Mouse (Mus musculus): Measurements from ENCODE around the gene Gm3409. TPM values are rescaled to one million over a fixed set of nuclear protein-coding genes. Genes with fewer than 3 reads are reported as not detected.
"Not testable (repeated sequence)": the region's sequence is repeated elsewhere in the genome, so short reads cannot be mapped to it uniquely, and the experiment has no call there.

Gm3409 gene
- polyA plus RNA-seq, 1 experiment from 2014 or later = not detected

DNA sequence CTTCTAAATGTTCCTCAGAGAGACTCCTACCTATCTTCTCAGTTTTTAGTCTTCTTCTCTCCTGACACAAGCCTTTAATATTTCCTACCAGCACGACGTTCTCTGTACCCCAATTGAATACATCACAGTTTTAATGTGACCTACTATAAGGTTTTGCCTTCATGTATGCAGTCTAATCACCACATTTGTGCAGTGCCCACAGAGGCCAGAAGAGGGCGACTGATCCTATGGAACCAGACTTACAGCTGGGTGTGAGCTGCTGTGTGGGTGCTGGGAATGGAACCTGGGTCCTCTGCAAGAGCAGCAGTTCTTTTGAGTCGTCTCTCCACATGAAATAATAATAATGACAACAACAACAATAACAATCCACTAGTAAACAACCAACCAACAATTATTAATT lies 29.6 kb downstream of the Gm3409 start:
- Histone ChIP-seq H3K9ac (replicated peaks; ENCODE audit: low read length) (no peak overlapping the region), H3K36me3 (replicated peaks; ENCODE audit: control insufficient read depth, insufficient read depth, low read depth, low read length) (no peaks in the 10 kb centered on the region), H3K4me3 (ENCODE audit: low read depth, low read length) (no peak overlapping the region), H3K27me3 (ENCODE audit: control insufficient read depth, insufficient read depth, low read length) (no peaks in the 10 kb centered on the region), H3K4me2 (ENCODE audit: low read depth, low read length) (no peak overlapping the region), H3K27ac (replicated peaks; ENCODE audit: low read depth, low read length) (no peak overlapping the region), H3K4me1 (ENCODE audit: control insufficient read depth, insufficient read depth, low read length) (no peaks in the 10 kb centered on the region), H3K9me3 (replicated peaks; ENCODE audit: control insufficient read depth, low read length) (no peaks in the 10 kb centered on the region)
- peak; percentile 70 for DNase-seq (ENCODE audit: low spot score)
- no peak for ATAC-seq (replicated peaks; ENCODE audit: insufficient number of reproducible peaks, low FRiP score, low TSS enrichment, low read depth)
- WGBS = 61% methylated on average over 4 of the region's 4 CpGs

GRCm38 (mm10) chr5:146570179-146570578 lies 32.7 kb downstream of the Gm3409 start:
- H3K27me3 ChIP-seq (ENCODE audit: control insufficient read depth, insufficient read depth, low read length); H3K4me2 ChIP-seq (ENCODE audit: low read depth, low read length); H3K9ac ChIP-seq (replicated peaks; ENCODE audit: low read length); H3K4me3 ChIP-seq (ENCODE audit: low read depth, low read length); H3K27ac ChIP-seq (replicated peaks; ENCODE audit: low read depth, low read length); ATAC-seq (replicated peaks; ENCODE audit: insufficient number of reproducible peaks, low FRiP score, low TSS enrichment, low read depth); H3K9me3 ChIP-seq (replicated peaks; ENCODE audit: control insufficient read depth, low read length); H3K36me3 ChIP-seq (replicated peaks; ENCODE audit: control insufficient read depth, insufficient read depth, low read depth, low read length); H3K4me1 ChIP-seq (ENCODE audit: control insufficient read depth, insufficient read depth, low read length); DNase-seq (ENCODE audit: low spot score): not testable (repeated sequence)
- WGBS = 87% methylated on average over 6 of the region's 6 CpGs

GRCm38 (mm10) chr5:146571830-146572734 lies 34.6 kb downstream of the Gm3409 start:
- H3K4me1 ChIP-seq (ENCODE audit: control insufficient read depth, insufficient read depth, low read length); H3K9me3 ChIP-seq (replicated peaks; ENCODE audit: control insufficient read depth, low read length); H3K9ac ChIP-seq (replicated peaks; ENCODE audit: low read length); ATAC-seq (replicated peaks; ENCODE audit: insufficient number of reproducible peaks, low FRiP score, low TSS enrichment, low read depth); H3K4me3 ChIP-seq (ENCODE audit: low read depth, low read length); H3K4me2 ChIP-seq (ENCODE audit: low read depth, low read length); DNase-seq (ENCODE audit: low spot score); H3K36me3 ChIP-seq (replicated peaks; ENCODE audit: control insufficient read depth, insufficient read depth, low read depth, low read length); H3K27ac ChIP-seq (replicated peaks; ENCODE audit: low read depth, low read length); H3K27me3 ChIP-seq (ENCODE audit: control insufficient read depth, insufficient read depth, low read length): not testable (repeated sequence)
- WGBS = 70% methylated on average over 6 of the region's 6 CpGs

- H3K4me3 ChIP-seq (ENCODE audit: low read depth, low read length); ATAC-seq (replicated peaks; ENCODE audit: insufficient number of reproducible peaks, low FRiP score, low TSS enrichment, low read depth); DNase-seq (ENCODE audit: low spot score); H3K27ac ChIP-seq (replicated peaks; ENCODE audit: low read depth, low read length); H3K36me3 ChIP-seq (replicated peaks; ENCODE audit: control insufficient read depth, insufficient read depth, low read depth, low read length); H3K9me3 ChIP-seq (replicated peaks; ENCODE audit: control insufficient read depth, low read length); H3K4me2 ChIP-seq (ENCODE audit: low read depth, low read length); H3K9ac ChIP-seq (replicated peaks; ENCODE audit: low read length); H3K27me3 ChIP-seq (ENCODE audit: control insufficient read depth, insufficient read depth, low read length); H3K4me1 ChIP-seq (ENCODE audit: control insufficient read depth, insufficient read depth, low read length): not testable (repeated sequence)
- 93% methylated on average over 4 of the region's 4 CpGs for WGBS
These were observed 35.2 kb downstream of the Gm3409 start for GRCm38 (mm10) chr5:146572735-146573042.

DNA sequence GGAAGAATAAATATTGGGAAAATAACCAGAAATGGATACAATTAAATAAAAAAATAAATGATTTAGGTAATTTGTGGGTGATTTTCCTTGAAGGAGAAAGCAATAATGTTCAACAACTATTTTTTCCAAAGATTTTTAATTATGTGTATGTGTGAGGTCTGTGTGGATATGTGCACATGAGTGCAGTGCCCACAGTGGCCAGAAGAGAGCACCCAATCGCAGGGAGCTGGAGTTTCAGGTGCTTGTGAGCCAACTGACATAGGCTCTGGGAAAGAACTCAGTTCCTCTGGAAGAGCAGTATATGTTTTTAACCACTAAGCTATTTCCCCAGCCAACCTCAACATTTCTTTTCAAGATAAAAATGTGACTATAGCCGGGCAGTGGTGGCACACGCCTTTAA lies 39.2 kb downstream of the Gm3409 start:
- no peak overlapping the region for H3K4me3 ChIP-seq (ENCODE audit: low read depth, low read length)
- no peaks in the 10 kb centered on the region for H3K27me3 ChIP-seq (ENCODE audit: control insufficient read depth, insufficient read depth, low read length)
- no peaks in the 10 kb centered on the region for H3K9me3 ChIP-seq (replicated peaks; ENCODE audit: control insufficient read depth, low read length)
- ATAC-seq (replicated peaks; ENCODE audit: insufficient number of reproducible peaks, low FRiP score, low TSS enrichment, low read depth) (no peak), DNase-seq (ENCODE audit: low spot score) (no peak)
- no peaks in the 10 kb centered on the region for H3K4me1 ChIP-seq (ENCODE audit: control insufficient read depth, insufficient read depth, low read length)
- 90% methylated on average over 3 of the region's 3 CpGs for WGBS
- H3K27ac ChIP-seq (replicated peaks; ENCODE audit: low read depth, low read length) = no peak overlapping the region
- no peak overlapping the region for H3K4me2 ChIP-seq (ENCODE audit: low read depth, low read length)
- H3K36me3 ChIP-seq (replicated peaks; ENCODE audit: control insufficient read depth, insufficient read depth, low read depth, low read length) = no peaks in the 10 kb centered on the region
- H3K9ac ChIP-seq (replicated peaks; ENCODE audit: low read length) = no peak overlapping the region

GRCm38 (mm10) chr5:146584156-146584477 lies 46.7 kb downstream of the Gm3409 start:
- WGBS = 8% methylated on average over 10 of the region's 10 CpGs
- no peak for DNase-seq (ENCODE audit: low spot score)
- peaks cover 28% of the 10 kb centered on the region for H3K27me3 ChIP-seq (ENCODE audit: control insufficient read depth, insufficient read depth, low read length)

DNA sequence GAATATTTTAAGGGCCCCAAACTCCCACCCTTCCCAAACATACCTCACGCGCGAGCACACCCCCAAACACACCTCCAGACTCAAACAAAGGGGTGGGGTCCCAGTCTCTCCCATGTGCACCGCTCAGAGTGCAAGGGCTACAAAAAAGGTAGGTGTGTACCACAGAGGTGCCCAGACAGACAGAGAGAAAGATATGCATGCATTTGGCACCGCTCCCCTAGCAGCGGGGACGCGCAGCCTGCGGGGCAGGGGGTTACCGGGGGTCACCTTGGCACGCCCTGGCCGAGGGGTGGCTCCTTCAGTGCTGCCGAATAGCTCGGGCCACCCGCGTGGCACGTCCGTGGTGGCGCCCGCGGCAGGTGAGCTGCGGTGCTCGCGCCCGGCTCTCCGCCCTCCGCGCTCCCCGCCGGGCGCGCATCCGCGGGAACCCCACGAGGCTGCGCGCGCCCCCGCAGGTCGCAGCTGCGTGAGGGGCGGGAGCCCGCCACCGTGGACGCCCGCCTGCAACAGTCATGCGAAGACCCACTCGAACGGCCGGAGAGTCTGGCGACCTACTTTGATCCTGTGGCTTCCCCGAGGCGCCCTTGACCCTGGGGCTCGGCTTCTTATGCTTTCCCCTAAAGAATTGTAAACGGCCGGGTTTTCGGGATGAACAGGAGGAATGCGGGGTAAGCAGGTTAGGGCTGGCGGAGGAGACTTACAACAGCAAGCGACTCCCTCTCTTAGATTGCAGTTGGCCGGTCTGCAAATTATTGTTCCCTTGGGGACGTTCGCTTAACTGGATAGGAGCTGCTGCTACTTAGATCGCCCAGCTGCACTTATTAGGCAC lies 47.2 kb downstream of the Gm3409 start, which contains the start of gene Gpr12:
Gene Gpr12, minus strand, starts transcription at position 762 of the 829 bp plus-strand sequence.
- DNase-seq (ENCODE audit: low spot score) = peak; percentile 49
- peak within 1 kb of the TSS; percentile 39 for H3K9ac ChIP-seq (replicated peaks; ENCODE audit: low read length)
- peak within 1 kb of the TSS; percentile 95 for H3K4me2 ChIP-seq (ENCODE audit: low read depth, low read length)
- no peak within 1 kb of the TSS for H3K27ac ChIP-seq (replicated peaks; ENCODE audit: low read depth, low read length)
- peak within 1 kb of the TSS; percentile 45 for H3K4me3 ChIP-seq (ENCODE audit: low read depth, low read length)
- peaks cover 28% of the 10 kb centered on the region for H3K27me3 ChIP-seq (ENCODE audit: control insufficient read depth, insufficient read depth, low read length)
- no peaks in the 10 kb centered on the region for H3K36me3 ChIP-seq (replicated peaks; ENCODE audit: control insufficient read depth, insufficient read depth, low read depth, low read length)
- peaks cover 3% of the 10 kb centered on the region; the same call in 1 of the 2 replicates for H3K4me1 ChIP-seq (ENCODE audit: control insufficient read depth, insufficient read depth, low read length)
- H3K9me3 ChIP-seq (replicated peaks; ENCODE audit: control insufficient read depth, low read length) = no peaks in the 10 kb centered on the region
- WGBS = under 1% methylated on average over 64 of the region's 64 CpGs
- peak; percentile 66; the same call in 1 of the 2 replicates for ATAC-seq (replicated peaks; ENCODE audit: insufficient number of reproducible peaks, low FRiP score, low TSS enrichment, low read depth)

More at GRCm38 (mm10) chr5:146584156-146584477, 46.7 kb downstream of the Gm3409 start:
- ATAC-seq (replicated peaks; ENCODE audit: insufficient number of reproducible peaks, low FRiP score, low TSS enrichment, low read depth) = no peak
- Histone ChIP-seq H3K27ac (replicated peaks; ENCODE audit: low read depth, low read length) (no peak overlapping the region), H3K9me3 (replicated peaks; ENCODE audit: control insufficient read depth, low read length) (no peaks in the 10 kb centered on the region), H3K4me1 (ENCODE audit: control insufficient read depth, insufficient read depth, low read length) (peaks cover 3% of the 10 kb centered on the region; the same call in 1 of the 2 replicates), H3K4me3 (ENCODE audit: low read depth, low read length) (peak overlapping the region; percentile 45), H3K36me3 (replicated peaks; ENCODE audit: control insufficient read depth, insufficient read depth, low read depth, low read length) (no peaks in the 10 kb centered on the region), H3K9ac (replicated peaks; ENCODE audit: low read length) (no peak overlapping the region), H3K4me2 (ENCODE audit: low read depth, low read length) (peak overlapping the region; percentile 95)

DNA sequence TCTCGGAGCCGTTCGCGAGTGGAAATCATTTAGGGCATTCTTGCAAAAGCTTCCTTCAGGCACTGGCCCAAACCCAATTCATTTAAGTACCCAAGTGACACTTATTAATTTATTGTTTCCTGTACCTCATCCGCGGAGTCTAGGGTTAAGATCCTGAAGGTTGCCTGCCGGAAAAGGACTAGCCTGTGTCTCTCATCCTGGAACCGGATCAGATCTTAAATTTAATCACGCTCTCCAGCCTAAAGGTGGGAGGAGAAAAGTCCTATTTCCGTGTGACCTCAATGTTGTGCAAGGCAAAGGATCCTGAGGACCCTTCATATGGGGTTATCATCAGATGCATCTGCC lies 47.8 kb downstream of the Gm3409 start:
- DNase-seq (ENCODE audit: low spot score) = no peak
- no peaks in the 10 kb centered on the region for H3K36me3 ChIP-seq (replicated peaks; ENCODE audit: control insufficient read depth, insufficient read depth, low read depth, low read length)
- H3K27me3 ChIP-seq (ENCODE audit: control insufficient read depth, insufficient read depth, low read length) = peaks cover 28% of the 10 kb centered on the region
- H3K4me2 ChIP-seq (ENCODE audit: low read depth, low read length) = peak overlapping the region; percentile 95
- H3K9ac ChIP-seq (replicated peaks; ENCODE audit: low read length) = no peak overlapping the region
- H3K9me3 ChIP-seq (replicated peaks; ENCODE audit: control insufficient read depth, low read length) = no peaks in the 10 kb centered on the region
- H3K4me1 ChIP-seq (ENCODE audit: control insufficient read depth, insufficient read depth, low read length) = peaks cover 3% of the 10 kb centered on the region; the same call in 1 of the 2 replicates
- ATAC-seq (replicated peaks; ENCODE audit: insufficient number of reproducible peaks, low FRiP score, low TSS enrichment, low read depth) = no peak
- 9% methylated on average over 10 of the region's 10 CpGs for WGBS
- H3K27ac ChIP-seq (replicated peaks; ENCODE audit: low read depth, low read length) = no peak overlapping the region
- H3K4me3 ChIP-seq (ENCODE audit: low read depth, low read length) = peak overlapping the region; percentile 45
